Mouse (Mus musculus) limb, embryonic 11.5 days (tissue): ENCODE measurements at regions not wholly inside any gene's neighbourhood (a gene's known extent, or its start where the extent isn't known, plus 50 kb on each side); places are given as distances from the start of the nearest gene placed in this dataset.

Experiments
- ATAC-seq: fragments of 200-750 bp; cut with Nextera tagmentation; 2 replicates; pipeline ENCODE4 v1.8.0; 2017; ENCODE audit warnings: low read depth; ENCODE audit not compliant: insufficient number of reproducible peaks, low FRiP score, low TSS enrichment
- DNase-seq: peaks from one replicate; pipeline ENCODE4 v3.0.0-alpha.2; 2015; ENCODE audit warnings: low spot score
- H3K27ac ChIP-seq: fragments of 300-500 bp; sonication (generic); replicated peaks from 2 replicates; pipeline ENCODE4 v1.5.1; 2014; ENCODE audit warnings: low read depth, mild to moderate bottlenecking, low read length
- H3K27me3 ChIP-seq: fragments of 300-500 bp; sonication (generic); 2 replicates; pipeline ENCODE4 v1.6.1; 2014; ENCODE audit warnings: mild to moderate bottlenecking, low read length, mixed read lengths; ENCODE audit not compliant: control insufficient read depth, insufficient read depth
- H3K36me3 ChIP-seq: fragments of 300-500 bp; sonication (generic); 2 replicates; pipeline ENCODE4 v1.6.1; 2014; ENCODE audit warnings: mild to moderate bottlenecking, low read length, moderate library complexity, mixed read lengths; ENCODE audit not compliant: control insufficient read depth, insufficient read depth
- H3K4me1 ChIP-seq: fragments of 300-500 bp; sonication (generic); 2 replicates; pipeline ENCODE4 v1.6.1; 2014; ENCODE audit warnings: low read length, mixed read lengths; ENCODE audit not compliant: control insufficient read depth, insufficient read depth
- H3K4me2 ChIP-seq: fragments of 300-500 bp; sonication (generic); 2 replicates; pipeline ENCODE4 v1.6.1; 2014; ENCODE audit warnings: low read depth, mild to moderate bottlenecking, moderate library complexity; ENCODE audit not compliant: severe bottlenecking
- H3K4me3 ChIP-seq: fragments of 300-500 bp; sonication (generic); 2 replicates; pipeline ENCODE4 v1.5.1; 2014; ENCODE audit warnings: low read depth, low read length
- H3K9ac ChIP-seq: fragments of 300-500 bp; sonication (generic); 2 replicates; pipeline ENCODE4 v1.6.1; 2014; ENCODE audit warnings: mild to moderate bottlenecking, low read length
- H3K9me3 ChIP-seq: fragments of 300-500 bp; sonication (generic); 2 replicates; pipeline ENCODE4 v1.6.1; 2016; ENCODE audit warnings: low read length; ENCODE audit not compliant: control insufficient read depth
- WGBS: fragments of 180-500 bp; shearing (Covaris S2); extraction: QIAGEN DNeasy Blood & Tissue Kit; methylation state at CpG from one replicate; pipeline ENCODE4 v1.1.7; 2014; 5-methylcytosine and 5-hydroxymethylcytosine counted together

DNA sequence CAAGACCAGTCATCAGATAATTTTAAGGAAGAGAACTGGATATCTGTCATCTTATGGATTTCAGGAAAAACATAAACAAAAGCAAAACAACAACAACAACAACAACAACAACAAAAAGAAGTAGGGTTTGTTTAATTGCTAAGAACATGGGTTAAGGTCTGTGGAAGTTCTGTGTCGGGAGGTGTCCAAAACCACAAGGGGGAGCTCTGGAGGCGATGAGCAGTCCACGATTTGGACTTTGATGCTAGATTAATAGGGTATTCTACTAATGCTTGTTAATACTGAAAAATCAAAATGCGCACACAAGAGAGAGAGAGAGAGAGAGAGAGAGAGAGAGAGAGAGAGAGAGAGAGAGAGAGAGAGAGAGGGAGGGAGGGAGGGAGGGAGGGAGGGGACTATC lies 692.0 kb upstream of the Car10 start:
- no peaks in the 10 kb centered on the region for H3K4me1 ChIP-seq
- no peak overlapping the region for H3K4me2 ChIP-seq
- H3K27me3 ChIP-seq: no peaks in the 10 kb centered on the region
- DNase-seq (peak; percentile 39), ATAC-seq (no peak; the same call in 1 of the 2 replicates)
- H3K9me3 ChIP-seq: no peaks in the 10 kb centered on the region
- 22% methylated on average over 3 of the region's 4 CpGs for WGBS
- no peak overlapping the region for H3K9ac ChIP-seq
- H3K36me3 ChIP-seq: no peaks in the 10 kb centered on the region
- H3K4me3 ChIP-seq: no peak overlapping the region
- H3K27ac ChIP-seq: no peak overlapping the region

DNA sequence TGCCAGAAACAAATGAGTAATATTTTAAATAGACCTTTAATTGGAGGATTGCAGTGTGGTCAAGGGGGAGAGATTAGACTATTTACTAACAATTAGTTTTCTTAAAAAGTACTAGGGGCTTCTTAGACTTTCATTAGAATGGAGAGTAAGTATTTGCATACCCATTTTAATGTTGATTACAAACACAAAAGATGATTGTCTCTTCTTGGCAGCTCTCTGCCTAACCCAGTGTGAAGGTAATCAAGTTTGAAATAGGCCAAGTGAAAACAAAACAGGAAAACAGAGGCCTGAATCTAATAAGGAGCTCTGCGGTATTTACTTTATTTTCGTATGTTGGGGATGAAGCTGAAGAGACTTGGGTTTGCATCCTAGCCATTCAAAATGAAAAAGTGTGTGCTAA lies 646.5 kb upstream of the Car10 start:
- no peaks in the 10 kb centered on the region for H3K9me3 ChIP-seq
- 77% methylated on average over 2 of the region's 2 CpGs for WGBS
- no peak for DNase-seq
- H3K9ac ChIP-seq: no peak overlapping the region
- no peaks in the 10 kb centered on the region for H3K4me1 ChIP-seq
- H3K4me2 ChIP-seq: no peak overlapping the region
- ATAC-seq: no peak
- H3K27me3 ChIP-seq: no peaks in the 10 kb centered on the region
- H3K36me3 ChIP-seq: no peaks in the 10 kb centered on the region
- H3K4me3 ChIP-seq: no peak overlapping the region
- H3K27ac ChIP-seq: no peak overlapping the region

GRCm38 (mm10) chr11:92495291-92495690 lies 602.5 kb upstream of the Car10 start:
- Histone ChIP-seq H3K27me3 (no peaks in the 10 kb centered on the region), H3K27ac (no peak overlapping the region), H3K4me1 (no peaks in the 10 kb centered on the region), H3K9me3 (no peaks in the 10 kb centered on the region), H3K4me3 (no peak overlapping the region), H3K9ac (no peak overlapping the region), H3K36me3 (no peaks in the 10 kb centered on the region), H3K4me2 (no peak overlapping the region)
- 84% methylated on average over 2 of the region's 2 CpGs for WGBS
- no peak for DNase-seq
- no peak for ATAC-seq
